Mouse (Mus musculus) erythroblast, embryonic 14.5 days (primary cell): ENCODE measurements around the gene Gpr180.
"Not testable (repeated sequence)": the region's sequence is repeated elsewhere in the genome, so short reads cannot be mapped to it uniquely, and the experiment has no call there.

Experiments
- GATA1 ChIP-seq: IDR thresholded peaks from 2 replicates; pipeline ENCODE4 v1.6.1; 2012; ENCODE audit warnings: low read length, inconsistent platforms, mixed read lengths
- TAL1 ChIP-seq: IDR thresholded peaks from 3 replicates; pipeline ENCODE4 v1.6.1; 2012; ENCODE audit warnings: low read length, inconsistent platforms, mixed read lengths

- TF ChIP-seq TAL1, GATA1: not testable (repeated sequence)
Observed at GRCm38 (mm10) chr14:118107479-118107878, 29.5 kb upstream of the Gpr180 start.
